Mouse (Mus musculus) intestine, embryonic 15.5 days (tissue): ENCODE data around the gene Casq2. TPM values are rescaled to one million over a fixed set of nuclear protein-coding genes. Genes with fewer than 3 reads are reported as not detected.

Experiments
- ATAC-seq: fragments of 200-750 bp; cut with Nextera tagmentation; 2 replicates; pipeline ENCODE4 v1.8.0; 2017; ENCODE audit warnings: moderate TSS enrichment, moderate library complexity
- H3K27ac ChIP-seq: fragments of 300-500 bp; sonication (generic); 2 replicates; pipeline ENCODE4 v1.5.1; 2015; ENCODE audit warnings: mild to moderate bottlenecking, inconsistent platforms
- H3K27me3 ChIP-seq: fragments of 300-500 bp; sonication (generic); replicated peaks from 2 replicates; pipeline ENCODE4 v1.6.1; 2015; ENCODE audit warnings: inconsistent platforms
- H3K36me3 ChIP-seq: fragments of 300-500 bp; sonication (generic); 2 replicates; pipeline ENCODE4 v1.6.1; 2015; ENCODE audit warnings: inconsistent platforms
- H3K4me1 ChIP-seq: fragments of 300-500 bp; sonication (generic); replicated peaks from 2 replicates; pipeline ENCODE4 v1.6.1; 2015; ENCODE audit warnings: inconsistent platforms
- H3K4me2 ChIP-seq: fragments of 300-500 bp; sonication (generic); replicated peaks from 2 replicates; pipeline ENCODE4 v1.6.1; 2015; ENCODE audit warnings: mild to moderate bottlenecking, inconsistent platforms
- H3K4me3 ChIP-seq: fragments of 300-500 bp; sonication (generic); replicated peaks from 2 replicates; pipeline ENCODE4 v1.5.1; 2015; ENCODE audit warnings: inconsistent platforms
- H3K9ac ChIP-seq: fragments of 300-500 bp; sonication (generic); 2 replicates; pipeline ENCODE4 v1.6.1; 2015; ENCODE audit warnings: inconsistent platforms
- H3K9me3 ChIP-seq: fragments of 300-500 bp; sonication (generic); 2 replicates; pipeline ENCODE4 v1.6.1; 2016; ENCODE audit warnings: inconsistent platforms
- WGBS: fragments of 180-500 bp; shearing (Covaris S2); methylation state at CpG from one replicate; pipeline ENCODE4 v1.1.7; 2015; 5-methylcytosine and 5-hydroxymethylcytosine counted together
- polyA plus RNA-seq: library from polyadenylated mRNA; unstranded; fragments of >200 nt; fragmentation: Nextera tagmentation; extraction: Ambion mirVana; gene quantifications from 2 replicates; pipeline ENCODE4 v1.2.1, GENCODE M21; 2015

Casq2 gene
- polyA plus RNA-seq, 1 experiment from 2014 or later, result 1.7 TPM

- Histone ChIP-seq H3K9ac (no peak overlapping the region), H3K27ac (no peak overlapping the region), H3K4me1 (no peaks in the 10 kb centered on the region), H3K27me3 (no peaks in the 10 kb centered on the region), H3K4me3 (no peak overlapping the region), H3K4me2 (no peak overlapping the region), H3K36me3 (no peaks in the 10 kb centered on the region), H3K9me3 (no peaks in the 10 kb centered on the region)
- ATAC-seq, result no peak
- 80% methylated on average over 4 of the region's 4 CpGs for WGBS
Measured at GRCm38 (mm10) chr3:102142947-102143346, 56.7 kb downstream of the Casq2 start.

GRCm38 (mm10) chr3:102143536-102143935 lies 57.3 kb downstream of the Casq2 start:
- WGBS, result 83% methylated on average over 3 of the region's 3 CpGs
- H3K4me2 ChIP-seq, result no peak overlapping the region
- ATAC-seq, result no peak

DNA sequence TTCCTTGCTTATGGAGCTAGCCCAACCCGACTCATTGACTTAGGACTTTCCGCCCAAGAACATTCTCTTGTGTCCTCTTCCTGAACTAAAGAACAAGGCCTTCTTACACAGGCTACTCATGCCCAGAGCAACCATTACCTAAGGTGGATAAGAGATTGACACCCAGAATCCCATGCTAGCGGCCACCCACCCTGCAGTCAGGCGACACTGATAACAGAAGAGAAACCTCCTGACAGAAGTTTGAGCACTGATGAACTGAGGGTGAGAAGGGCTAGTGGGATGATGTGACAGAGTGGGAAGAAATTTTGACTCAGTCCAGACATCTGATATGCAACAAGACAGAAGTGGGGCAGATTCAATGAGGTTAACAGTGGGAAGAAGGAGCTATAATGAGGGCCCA lies 58.2 kb downstream of the Casq2 start:
- no peaks in the 10 kb centered on the region for H3K36me3 ChIP-seq
- no peak for ATAC-seq
- no peak overlapping the region for H3K9ac ChIP-seq
- no peak overlapping the region for H3K4me2 ChIP-seq
- H3K9me3 ChIP-seq, result no peaks in the 10 kb centered on the region
- 98% methylated on average over 4 of the region's 4 CpGs for whole genome bisulfite sequencing
- no peaks in the 10 kb centered on the region for H3K27me3 ChIP-seq
- no peak overlapping the region for H3K4me3 ChIP-seq
- H3K27ac ChIP-seq, result no peak overlapping the region
- peaks cover 5% of the 10 kb centered on the region; the same call in 1 of the 2 replicates for H3K4me1 ChIP-seq

More at GRCm38 (mm10) chr3:102143536-102143935, 57.3 kb downstream of the Casq2 start:
- no peaks in the 10 kb centered on the region for H3K4me1 ChIP-seq
- H3K27me3 ChIP-seq, result no peaks in the 10 kb centered on the region
- H3K9ac ChIP-seq, result no peak overlapping the region
- no peak overlapping the region for H3K27ac ChIP-seq
- H3K4me3 ChIP-seq, result no peak overlapping the region
- no peaks in the 10 kb centered on the region for H3K9me3 ChIP-seq
- no peaks in the 10 kb centered on the region for H3K36me3 ChIP-seq

- 70% methylated on average over 6 of the region's 6 CpGs for WGBS
- no peak overlapping the region for H3K4me3 ChIP-seq
- no peaks in the 10 kb centered on the region for H3K36me3 ChIP-seq
- H3K4me1 ChIP-seq, result peaks cover 10% of the 10 kb centered on the region; the same call in 1 of the 2 replicates
- H3K27me3 ChIP-seq, result no peaks in the 10 kb centered on the region
- no peak overlapping the region for H3K27ac ChIP-seq
- H3K9ac ChIP-seq, result no peak overlapping the region
- no peak for ATAC-seq
- no peaks in the 10 kb centered on the region for H3K9me3 ChIP-seq
- no peak overlapping the region for H3K4me2 ChIP-seq
Measured at GRCm38 (mm10) chr3:102145645-102146386, 59.6 kb downstream of the Casq2 start.

DNA sequence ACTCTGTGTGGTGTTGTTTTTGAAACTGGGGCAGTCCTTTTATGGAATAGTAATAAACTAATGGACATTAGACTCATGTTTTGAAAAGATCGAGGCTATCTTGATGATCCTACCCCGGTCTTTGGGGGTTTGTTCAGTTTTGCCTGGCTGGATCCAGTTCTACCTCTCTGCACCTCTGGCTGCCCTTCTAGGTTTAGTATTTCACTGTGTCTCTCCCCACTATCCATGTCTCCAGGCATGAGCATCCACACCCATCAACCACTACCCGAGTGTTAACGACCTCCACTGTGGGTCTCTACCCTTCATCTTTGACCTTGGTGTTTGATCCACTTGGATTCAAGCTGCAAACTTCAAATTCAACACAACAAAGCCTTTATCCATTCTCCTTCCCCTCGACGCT lies 60.2 kb downstream of the Casq2 start:
- no peaks in the 10 kb centered on the region for H3K27me3 ChIP-seq
- 87% methylated on average over 6 of the region's 6 CpGs for WGBS

DNA sequence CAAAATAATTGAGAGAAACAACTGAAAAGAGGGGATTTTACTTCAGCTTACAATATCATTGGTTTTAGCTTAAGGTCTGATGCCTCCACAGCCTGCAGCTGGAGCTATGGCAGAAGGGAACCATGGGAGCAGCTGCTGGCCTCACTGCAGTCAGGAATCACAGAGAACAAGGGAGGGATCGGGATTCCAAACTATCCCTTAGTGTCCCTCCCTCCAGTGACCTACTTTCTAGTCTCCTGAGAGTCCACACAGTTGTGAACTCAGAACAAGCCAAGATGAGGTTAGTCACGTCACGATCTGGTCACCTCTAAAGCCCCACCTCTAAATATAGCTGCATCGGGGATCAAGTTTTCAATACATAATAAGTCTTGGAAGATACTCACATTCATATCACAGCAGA lies 61.0 kb downstream of the Casq2 start:
- ATAC-seq, result no peak
- WGBS, result 85% methylated on average over 4 of the region's 4 CpGs
- no peak overlapping the region for H3K9ac ChIP-seq
- no peaks in the 10 kb centered on the region for H3K9me3 ChIP-seq
- H3K4me1 ChIP-seq, result peaks cover 10% of the 10 kb centered on the region; the same call in 1 of the 2 replicates
- no peaks in the 10 kb centered on the region for H3K27me3 ChIP-seq
- no peak overlapping the region for H3K27ac ChIP-seq
- H3K4me2 ChIP-seq, result no peak overlapping the region
- H3K4me3 ChIP-seq, result no peak overlapping the region
- no peaks in the 10 kb centered on the region for H3K36me3 ChIP-seq

More for the DNA sequence above, 60.2 kb downstream of the Casq2 start:
- H3K4me2 ChIP-seq, result no peak overlapping the region
- H3K27ac ChIP-seq, result no peak overlapping the region
- no peaks in the 10 kb centered on the region for H3K9me3 ChIP-seq
- no peaks in the 10 kb centered on the region for H3K36me3 ChIP-seq
- no peak overlapping the region for H3K9ac ChIP-seq
- peaks cover 10% of the 10 kb centered on the region; the same call in 1 of the 2 replicates for H3K4me1 ChIP-seq
- H3K4me3 ChIP-seq, result no peak overlapping the region
- no peak for ATAC-seq

DNA sequence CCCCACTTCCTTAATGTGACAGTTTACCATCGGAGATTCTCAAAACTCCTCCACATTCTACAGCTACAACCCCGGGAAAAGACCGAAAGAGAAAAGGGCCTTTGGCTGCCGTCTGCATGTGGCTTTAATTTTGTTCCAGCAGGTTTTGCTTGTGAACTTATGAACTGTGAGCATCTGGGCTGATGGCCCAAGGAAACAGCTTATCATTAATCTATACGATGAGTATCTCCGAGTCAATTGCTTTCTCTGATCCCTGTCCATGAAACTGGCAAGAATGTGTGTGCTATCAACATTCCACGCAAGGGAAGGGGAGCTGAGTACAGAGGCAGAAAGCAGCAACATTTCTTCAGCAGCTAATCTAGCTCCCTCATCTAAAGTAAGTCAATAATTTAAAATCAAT lies 63.7 kb downstream of the Casq2 start:
- Histone ChIP-seq H3K9ac (no peak overlapping the region), H3K27me3 (no peaks in the 10 kb centered on the region), H3K36me3 (no peaks in the 10 kb centered on the region), H3K9me3 (no peaks in the 10 kb centered on the region), H3K4me1 (peaks cover 10% of the 10 kb centered on the region; the same call in 1 of the 2 replicates), H3K27ac (no peak overlapping the region), H3K4me3 (no peak overlapping the region), H3K4me2 (no peak overlapping the region)
- 24% methylated on average over 7 of the region's 7 CpGs for WGBS
- no peak for ATAC-seq

GRCm38 (mm10) chr3:102151850-102152249 lies 65.6 kb downstream of the Casq2 start:
- H3K4me3 ChIP-seq, result no peak overlapping the region
- 0 out of 2 replicates have a peak, but pooled peaks cover 1% of the 10 kb centered on the region for H3K36me3 ChIP-seq
- no peak overlapping the region for H3K4me2 ChIP-seq
- no peak for ATAC-seq
- H3K9me3 ChIP-seq, result no peaks in the 10 kb centered on the region
- no peak overlapping the region for H3K9ac ChIP-seq
- H3K27ac ChIP-seq, result peak overlapping the region; percentile 55
- 67% methylated on average over 4 of the region's 4 CpGs for WGBS
- H3K4me1 ChIP-seq, result peaks cover 10% of the 10 kb centered on the region; the same call in 1 of the 2 replicates
- H3K27me3 ChIP-seq, result no peaks in the 10 kb centered on the region

GRCm38 (mm10) chr3:102152471-102152870 lies 66.3 kb downstream of the Casq2 start:
- H3K9me3 ChIP-seq, result no peaks in the 10 kb centered on the region
- H3K4me3 ChIP-seq, result no peak overlapping the region
- H3K27me3 ChIP-seq, result no peaks in the 10 kb centered on the region
- peaks cover 7% of the 10 kb centered on the region; the same call in 1 of the 2 replicates for H3K36me3 ChIP-seq
- peaks cover 10% of the 10 kb centered on the region; the same call in 1 of the 2 replicates for H3K4me1 ChIP-seq
- peak overlapping the region; percentile 42 for H3K4me2 ChIP-seq
- peak overlapping the region; percentile 55 for H3K27ac ChIP-seq
- peak; percentile 68 for ATAC-seq
- H3K9ac ChIP-seq, result no peak overlapping the region
- 48% methylated on average over 4 of the region's 4 CpGs for WGBS

DNA sequence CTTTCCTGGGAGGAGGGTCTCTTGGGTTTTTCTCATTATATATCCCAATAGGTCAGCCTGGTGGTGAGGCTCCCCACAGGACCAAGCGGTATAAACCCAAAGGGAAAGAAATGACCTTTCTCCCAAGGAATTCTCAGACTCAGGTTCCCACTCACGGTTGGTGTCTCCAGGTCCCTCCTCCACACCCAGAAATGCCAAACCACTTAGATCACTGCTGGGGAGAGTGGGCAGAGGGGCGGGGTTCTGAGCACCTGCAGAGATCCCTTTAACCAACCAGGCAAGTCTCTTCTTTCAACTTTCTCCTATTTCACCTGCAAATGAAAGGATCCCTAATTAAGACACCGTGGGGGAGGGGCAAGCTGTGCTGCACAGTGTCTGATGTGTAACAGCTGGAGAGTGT lies 66.7 kb downstream of the Casq2 start:
- H3K27ac ChIP-seq, result peak overlapping the region; percentile 55; the same call in 1 of the 2 replicates
- peaks cover 10% of the 10 kb centered on the region; the same call in 1 of the 2 replicates for H3K4me1 ChIP-seq
- H3K36me3 ChIP-seq, result peaks cover 7% of the 10 kb centered on the region; the same call in 1 of the 2 replicates
- H3K9me3 ChIP-seq, result no peaks in the 10 kb centered on the region
- H3K9ac ChIP-seq, result no peak overlapping the region
- peak overlapping the region; percentile 42 for H3K4me2 ChIP-seq
- WGBS, result 28% methylated on average over 4 of the region's 4 CpGs
- ATAC-seq, result peak; percentile 80
- H3K27me3 ChIP-seq, result no peaks in the 10 kb centered on the region
- no peak overlapping the region for H3K4me3 ChIP-seq

- Histone ChIP-seq H3K27me3 (no peaks in the 10 kb centered on the region), H3K4me1 (peaks cover 8% of the 10 kb centered on the region; the same call in 1 of the 2 replicates), H3K4me3 (no peak overlapping the region), H3K4me2 (no peak overlapping the region), H3K9me3 (no peaks in the 10 kb centered on the region), H3K27ac (no peak overlapping the region), H3K36me3 (peaks cover 10% of the 10 kb centered on the region; the same call in 1 of the 2 replicates), H3K9ac (no peak overlapping the region)
- 83% methylated on average over 7 of the region's 7 CpGs for WGBS
- 0 out of 2 replicates have a peak, but pooled peaks have one; percentile 9 for ATAC-seq
Measured at GRCm38 (mm10) chr3:102154107-102154506, 67.9 kb downstream of the Casq2 start.

DNA sequence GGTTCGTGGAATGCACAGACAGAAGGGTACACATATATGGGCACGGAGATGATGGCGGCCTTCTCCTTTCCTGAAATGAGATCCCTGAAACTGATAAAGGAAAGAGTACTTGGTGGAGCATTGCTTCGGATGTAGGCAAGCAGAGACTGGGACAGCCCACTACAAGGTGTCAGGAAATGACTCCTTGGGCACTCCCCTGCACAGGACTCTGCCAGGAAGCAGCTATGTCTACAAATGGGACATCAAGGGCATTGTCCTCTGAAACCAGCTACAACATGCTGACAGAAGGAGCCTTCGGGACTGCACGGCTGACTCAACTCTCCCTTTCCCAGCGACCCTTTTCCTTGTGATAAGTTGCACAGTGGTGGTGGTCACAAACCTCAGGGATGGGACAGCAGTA lies 70.5 kb downstream of the Casq2 start:
- Histone ChIP-seq H3K9ac (no peak overlapping the region), H3K27me3 (no peaks in the 10 kb centered on the region), H3K4me2 (no peak overlapping the region), H3K27ac (no peak overlapping the region), H3K36me3 (peaks cover 19% of the 10 kb centered on the region; the same call in 1 of the 2 replicates), H3K4me3 (no peak overlapping the region), H3K4me1 (0 out of 2 replicates have a peak, but pooled peaks cover 5% of the 10 kb centered on the region), H3K9me3 (no peaks in the 10 kb centered on the region)
- no peak for ATAC-seq
- 84% methylated on average over 7 of the region's 7 CpGs for WGBS
